Mouse (Mus musculus): ENCODE measurements around the gene Pltp. TPM values are rescaled to one million over a fixed set of nuclear protein-coding genes. Genes with fewer than 3 reads are reported as not detected.
A peak's percentile ranks its signal among the peaks of the same experiment; 100 is the strongest.
"Not testable (repeated sequence)": the region's sequence is repeated elsewhere in the genome, so short reads cannot be mapped to it uniquely, and the experiment has no call there.

The Pltp gene
- polyA plus RNA-seq, 1 experiment from 2014 or later: 193 TPM

DNA sequence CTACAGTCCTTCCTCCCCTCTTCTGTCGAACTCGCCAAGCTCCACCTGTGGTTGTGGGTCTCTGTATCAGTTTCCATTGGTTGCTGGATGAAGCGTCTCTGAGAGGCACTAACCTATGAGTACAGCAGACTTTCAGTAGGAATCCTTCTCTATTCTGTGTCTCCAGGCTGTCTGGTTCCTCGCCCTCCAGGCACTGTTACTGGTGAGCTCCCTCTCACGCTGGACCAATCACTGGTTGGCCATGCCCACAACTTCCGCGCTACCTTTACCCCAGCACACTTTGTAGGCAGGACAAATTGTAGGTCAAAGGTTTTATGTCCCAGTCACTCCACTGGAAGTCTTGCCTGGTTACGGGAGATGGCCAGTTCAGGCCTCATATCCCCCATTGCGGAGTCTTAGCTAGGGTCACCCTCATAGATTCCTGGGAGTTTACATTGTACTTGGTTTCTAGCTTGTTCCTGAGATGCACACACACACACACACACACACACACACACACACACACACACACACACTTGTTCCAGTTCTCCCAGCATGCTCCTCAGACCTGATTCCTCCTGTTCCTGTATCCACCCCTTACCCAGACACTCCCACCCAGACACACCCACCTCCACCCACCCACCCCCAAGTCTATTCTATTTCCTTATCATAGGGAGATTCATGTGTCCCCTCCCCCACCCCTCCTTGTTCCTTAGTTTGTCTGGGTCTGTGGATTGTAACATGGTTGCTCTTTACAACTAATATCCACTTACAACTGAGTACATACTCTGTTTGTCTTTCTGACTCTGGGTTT, 2.3 kb upstream of the Pltp start:
- no peaks in the 10 kb centered on the region for H3K36me3 ChIP-seq (ENCODE audit: control insufficient read depth, insufficient read depth, low read length)
- WGBS: 66% methylated on average over 9 of the region's 9 CpGs
- ATAC-seq (ENCODE audit: low read depth): no peak
- H3K27ac ChIP-seq (ENCODE audit: low read length): no peak overlapping the region
- H3K4me2 ChIP-seq (ENCODE audit: low read depth, low read length): no peak overlapping the region
- H3K27me3 ChIP-seq (ENCODE audit: control insufficient read depth, insufficient read depth, low read depth, low read length): no peaks in the 10 kb centered on the region
- no peaks in the 10 kb centered on the region for H3K9me3 ChIP-seq (ENCODE audit: control insufficient read depth, low read length)
- no peak overlapping the region for H3K9ac ChIP-seq (ENCODE audit: low read length)
- H3K4me1 ChIP-seq (replicated peaks; ENCODE audit: control insufficient read depth, insufficient read depth, low read length): peaks cover 50% of the 10 kb centered on the region
- no peak overlapping the region for H3K4me3 ChIP-seq (ENCODE audit: low read length)

DNA sequence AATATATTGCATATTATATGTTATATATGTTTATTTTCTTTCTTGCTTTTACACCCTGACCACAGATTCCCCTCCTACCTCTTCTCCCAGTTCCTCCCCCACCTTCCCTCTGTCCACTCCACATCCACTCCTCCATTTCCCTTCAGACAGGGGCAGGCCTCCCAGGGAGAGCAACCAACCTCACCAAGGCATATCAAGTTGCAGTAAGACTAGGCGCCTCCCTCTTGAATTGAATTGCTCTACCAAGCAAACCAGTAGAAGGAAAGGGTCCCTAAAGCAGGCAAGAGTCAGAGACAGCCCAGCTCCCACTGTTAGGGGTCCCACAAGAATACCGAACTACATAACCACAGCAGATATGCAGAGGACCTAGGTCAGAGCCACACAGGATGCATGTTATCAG, 1.6 kb upstream of the Pltp start:
- no peak overlapping the region for H3K4me3 ChIP-seq (ENCODE audit: low read length)
- H3K9me3 ChIP-seq (ENCODE audit: control insufficient read depth, low read length): no peaks in the 10 kb centered on the region
- ATAC-seq (ENCODE audit: low read depth): no peak
- 53% methylated on average over 2 of the region's 2 CpGs for WGBS
- H3K4me2 ChIP-seq (ENCODE audit: low read depth, low read length): no peak overlapping the region
- no peak overlapping the region for H3K27ac ChIP-seq (ENCODE audit: low read length)
- H3K9ac ChIP-seq (ENCODE audit: low read length): no peak overlapping the region
- H3K27me3 ChIP-seq (ENCODE audit: control insufficient read depth, insufficient read depth, low read depth, low read length): no peaks in the 10 kb centered on the region
- no peaks in the 10 kb centered on the region for H3K36me3 ChIP-seq (ENCODE audit: control insufficient read depth, insufficient read depth, low read length)
- peaks cover 53% of the 10 kb centered on the region for H3K4me1 ChIP-seq (replicated peaks; ENCODE audit: control insufficient read depth, insufficient read depth, low read length)

DNA sequence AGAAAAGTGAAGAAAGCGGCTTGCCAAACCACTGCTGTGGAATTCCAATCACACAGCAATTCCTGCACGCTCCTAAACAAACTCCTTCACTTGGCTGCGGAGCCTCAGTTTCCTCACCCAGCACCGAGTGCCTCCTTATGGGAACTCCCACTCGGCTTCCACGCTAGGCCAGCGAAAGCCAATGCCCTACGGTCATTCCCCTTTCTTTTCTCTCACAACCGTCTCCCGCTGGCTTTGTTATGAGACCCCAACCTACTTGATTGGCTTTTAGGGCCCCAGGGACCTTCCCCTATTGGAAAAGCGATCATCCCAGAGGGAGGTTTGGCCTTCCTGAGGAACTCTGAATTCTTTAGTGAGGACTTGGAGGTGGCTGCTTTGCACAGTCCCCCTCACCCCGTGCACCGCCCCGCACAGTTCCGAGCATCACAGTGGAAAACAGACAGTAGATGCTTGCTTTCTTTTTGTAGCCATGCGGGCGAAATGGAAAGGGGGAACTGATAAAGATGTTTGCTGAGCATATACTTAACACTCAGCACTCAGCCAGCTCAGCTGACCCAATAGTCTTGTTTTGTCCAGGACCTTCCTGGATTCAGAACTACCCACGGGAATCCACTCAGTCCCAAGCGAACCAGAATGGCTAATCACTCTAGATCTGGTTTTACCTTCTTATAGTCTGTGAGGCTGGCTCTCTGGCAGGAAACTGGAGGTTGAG, 487 bp upstream of the Pltp start:
- WGBS: 9% methylated on average over 19 of the region's 19 CpGs
- Histone ChIP-seq H3K4me1 (replicated peaks; ENCODE audit: control insufficient read depth, insufficient read depth, low read length) (peaks cover 53% of the 10 kb centered on the region), H3K9me3 (ENCODE audit: control insufficient read depth, low read length) (no peaks in the 10 kb centered on the region)

DNA sequence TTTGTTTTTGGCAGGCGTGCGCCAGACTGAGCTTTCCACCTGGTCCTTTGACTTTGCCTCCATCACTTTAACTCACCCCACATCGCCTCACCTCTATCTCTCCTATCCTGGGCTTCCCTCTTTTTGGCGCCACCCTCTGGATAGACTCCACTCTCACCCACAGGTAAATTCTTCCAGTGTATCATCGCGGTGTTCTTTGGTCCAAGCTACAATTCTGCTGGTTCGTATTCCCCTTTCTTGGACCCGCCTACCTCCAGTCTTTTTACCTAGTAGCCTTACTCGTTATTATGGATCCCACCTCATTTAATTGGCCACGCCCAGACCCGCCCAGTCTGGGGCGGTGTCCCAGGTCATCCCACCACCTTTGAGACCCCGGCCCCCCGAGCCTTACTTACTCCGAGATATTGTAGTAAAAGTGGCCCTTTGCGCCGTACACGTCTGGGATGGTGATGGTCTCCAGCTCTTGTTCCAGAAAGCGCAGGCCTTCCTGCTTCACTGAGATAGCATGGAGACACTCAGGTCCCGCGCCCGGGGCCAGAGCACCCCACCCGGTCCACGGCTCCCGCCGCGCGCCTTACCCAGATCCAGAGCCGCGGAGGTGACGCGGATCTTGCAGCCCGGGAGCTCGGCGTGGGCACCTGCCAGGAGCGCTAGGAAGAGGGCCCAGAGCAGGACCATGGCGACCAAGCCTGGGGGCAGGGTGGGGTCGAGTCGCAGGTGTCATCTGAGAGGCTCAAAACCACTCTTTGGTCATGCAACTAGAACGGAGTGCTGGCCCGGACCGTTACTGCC, 1.0 kb downstream of the Pltp start:
- Histone ChIP-seq H3K27ac (ENCODE audit: low read length) (peak overlapping the region; percentile 28; the same call in 1 of the 2 replicates), H3K36me3 (ENCODE audit: control insufficient read depth, insufficient read depth, low read length) (peaks cover 4% of the 10 kb centered on the region; the same call in 1 of the 2 replicates), H3K9ac (ENCODE audit: low read length) (peak overlapping the region; percentile 70), H3K4me3 (ENCODE audit: low read length) (peak overlapping the region; percentile 64), H3K4me2 (ENCODE audit: low read depth, low read length) (peak overlapping the region; percentile 72), H3K9me3 (ENCODE audit: control insufficient read depth, low read length) (no peaks in the 10 kb centered on the region), H3K27me3 (ENCODE audit: control insufficient read depth, insufficient read depth, low read depth, low read length) (no peaks in the 10 kb centered on the region), H3K4me1 (replicated peaks; ENCODE audit: control insufficient read depth, insufficient read depth, low read length) (peaks cover 39% of the 10 kb centered on the region)
- ATAC-seq (ENCODE audit: low read depth): peak; percentile 8; the same call in 1 of the 2 replicates
- under 1% methylated on average over 42 of the region's 42 CpGs for WGBS

More for the DNA sequence above, 487 bp upstream of the Pltp start:
- H3K36me3 ChIP-seq (ENCODE audit: control insufficient read depth, insufficient read depth, low read length): no peaks in the 10 kb centered on the region
- peak overlapping the region; percentile 49 for H3K27ac ChIP-seq (ENCODE audit: low read length)
- H3K4me3 ChIP-seq (ENCODE audit: low read length): peak overlapping the region; percentile 64
- H3K27me3 ChIP-seq (ENCODE audit: control insufficient read depth, insufficient read depth, low read depth, low read length): no peaks in the 10 kb centered on the region
- H3K9ac ChIP-seq (ENCODE audit: low read length): peak overlapping the region; percentile 70
- H3K4me2 ChIP-seq (ENCODE audit: low read depth, low read length): peak overlapping the region; percentile 72
- no peak; the same call in 1 of the 2 replicates for ATAC-seq (ENCODE audit: low read depth)

DNA sequence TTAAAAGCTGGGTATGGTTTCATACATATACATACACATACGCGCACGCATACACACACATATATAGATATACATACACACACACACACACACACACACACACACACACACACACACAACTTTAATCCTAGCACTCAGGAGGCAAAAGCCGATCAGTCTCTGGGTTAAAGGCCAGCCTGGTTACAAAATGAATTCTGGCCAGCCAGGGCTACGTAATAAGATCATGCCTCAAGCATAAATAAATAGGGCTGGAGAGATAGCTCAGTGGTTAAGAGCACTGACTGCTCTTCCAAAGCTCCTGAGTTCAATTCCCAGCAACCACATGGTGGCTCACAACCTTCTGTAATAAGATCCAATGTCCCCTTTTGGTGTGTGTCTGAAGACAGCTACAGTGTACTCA, 1.9 kb downstream of the Pltp start:
- 74% methylated on average over 5 of the region's 5 CpGs for WGBS
- not testable (repeated sequence) for ATAC-seq (ENCODE audit: low read depth); H3K9ac ChIP-seq (ENCODE audit: low read length); H3K27ac ChIP-seq (ENCODE audit: low read length); H3K9me3 ChIP-seq (ENCODE audit: control insufficient read depth, low read length); H3K36me3 ChIP-seq (ENCODE audit: control insufficient read depth, insufficient read depth, low read length); H3K27me3 ChIP-seq (ENCODE audit: control insufficient read depth, insufficient read depth, low read depth, low read length)
- Histone ChIP-seq H3K4me3 (ENCODE audit: low read length) (peak overlapping the region; percentile 64; the same call in 1 of the 2 replicates), H3K4me2 (ENCODE audit: low read depth, low read length) (peak overlapping the region; percentile 72; the same call in 1 of the 2 replicates), H3K4me1 (replicated peaks; ENCODE audit: control insufficient read depth, insufficient read depth, low read length) (peaks cover 30% of the 10 kb centered on the region)

DNA sequence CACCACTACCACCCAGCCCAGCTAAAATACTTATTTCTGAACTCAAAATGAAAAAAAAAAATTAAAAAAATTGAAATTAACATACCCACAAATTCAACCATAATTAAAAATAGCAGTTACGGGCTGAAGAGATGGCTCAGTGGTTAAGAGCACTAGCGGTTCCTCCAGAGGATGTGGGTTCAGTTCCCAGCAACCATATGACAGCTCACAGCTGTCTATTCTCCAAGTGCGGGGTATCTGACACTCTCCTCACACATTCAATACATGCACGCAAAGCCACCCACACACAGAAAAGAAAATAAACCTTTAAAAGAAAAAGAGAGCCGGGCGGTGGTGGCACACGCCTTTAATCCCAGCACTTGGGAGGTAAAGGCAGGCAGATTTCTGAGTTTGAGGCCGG, 7.5 kb downstream of the Pltp start:
- Histone ChIP-seq H3K4me3 (ENCODE audit: low read length) (no peak overlapping the region), H3K4me2 (ENCODE audit: low read depth, low read length) (no peak overlapping the region), H3K36me3 (ENCODE audit: control insufficient read depth, insufficient read depth, low read length) (peaks cover 17% of the 10 kb centered on the region), H3K27ac (ENCODE audit: low read length) (no peak overlapping the region), H3K9me3 (ENCODE audit: control insufficient read depth, low read length) (0 out of 2 replicates have a peak, but pooled peaks cover 2% of the 10 kb centered on the region), H3K9ac (ENCODE audit: low read length) (no peak overlapping the region), H3K27me3 (ENCODE audit: control insufficient read depth, insufficient read depth, low read depth, low read length) (no peaks in the 10 kb centered on the region), H3K4me1 (replicated peaks; ENCODE audit: control insufficient read depth, insufficient read depth, low read length) (peaks cover 5% of the 10 kb centered on the region)
- ATAC-seq (ENCODE audit: low read depth): no peak
- WGBS: 56% methylated on average over 8 of the region's 8 CpGs

DNA sequence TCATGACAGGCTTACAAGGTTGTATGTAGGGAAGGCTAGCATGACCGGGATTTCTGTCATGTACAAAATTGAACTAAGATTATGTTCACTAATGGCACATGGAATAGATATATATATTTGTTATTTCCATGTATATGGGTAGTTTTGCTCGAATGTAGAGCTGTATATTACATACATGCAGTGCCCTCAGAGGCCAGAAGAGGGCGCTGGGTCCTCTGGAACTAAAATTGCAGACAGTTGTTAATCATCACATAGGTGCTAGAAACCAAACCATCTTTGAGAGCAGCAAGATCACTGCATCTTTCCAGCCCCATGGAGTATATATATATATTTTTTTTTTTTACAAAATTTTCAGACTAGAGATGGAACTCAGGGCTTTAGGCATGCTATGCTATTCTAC, 11.7 kb downstream of the Pltp start:
- H3K36me3 ChIP-seq (ENCODE audit: control insufficient read depth, insufficient read depth, low read length): peaks cover 10% of the 10 kb centered on the region
- 51% methylated on average over 3 of the region's 3 CpGs for WGBS
- H3K4me2 ChIP-seq (ENCODE audit: low read depth, low read length): no peak overlapping the region
- no peaks in the 10 kb centered on the region for H3K4me1 ChIP-seq (replicated peaks; ENCODE audit: control insufficient read depth, insufficient read depth, low read length)
- H3K27me3 ChIP-seq (ENCODE audit: control insufficient read depth, insufficient read depth, low read depth, low read length): no peaks in the 10 kb centered on the region
- no peak for ATAC-seq (ENCODE audit: low read depth)
- no peak overlapping the region for H3K4me3 ChIP-seq (ENCODE audit: low read length)
- H3K27ac ChIP-seq (ENCODE audit: low read length): no peak overlapping the region
- H3K9ac ChIP-seq (ENCODE audit: low read length): no peak overlapping the region
- H3K9me3 ChIP-seq (ENCODE audit: control insufficient read depth, low read length): 0 out of 2 replicates have a peak, but pooled peaks cover 2% of the 10 kb centered on the region

DNA sequence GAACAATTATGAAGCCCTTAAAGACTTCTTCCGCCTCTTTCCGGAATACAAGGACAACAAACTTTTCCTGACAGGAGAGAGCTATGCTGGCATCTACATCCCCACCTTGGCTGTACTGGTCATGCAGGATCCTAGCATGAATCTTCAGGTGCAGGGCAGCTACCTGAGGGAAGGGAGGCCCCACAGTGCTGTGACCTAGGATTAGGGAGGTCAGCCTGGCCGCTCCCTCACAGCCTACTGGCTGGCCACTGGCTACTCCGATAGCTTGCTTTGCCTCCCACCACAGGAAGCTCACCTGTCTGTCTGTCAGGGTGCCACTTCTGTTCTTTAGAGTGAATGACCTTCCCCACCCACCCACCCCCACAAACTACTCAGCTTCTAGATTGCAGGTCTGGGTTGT, 22.3 kb downstream of the Pltp start:
- no peak overlapping the region for H3K27ac ChIP-seq (ENCODE audit: low read length)
- 92% methylated on average over 4 of the region's 4 CpGs for WGBS
- peaks cover 18% of the 10 kb centered on the region for H3K4me1 ChIP-seq (replicated peaks; ENCODE audit: control insufficient read depth, insufficient read depth, low read length)
- H3K9me3 ChIP-seq (ENCODE audit: control insufficient read depth, low read length): no peaks in the 10 kb centered on the region
- no peaks in the 10 kb centered on the region for H3K27me3 ChIP-seq (ENCODE audit: control insufficient read depth, insufficient read depth, low read depth, low read length)
- peaks cover 21% of the 10 kb centered on the region for H3K36me3 ChIP-seq (ENCODE audit: control insufficient read depth, insufficient read depth, low read length)
- ATAC-seq (ENCODE audit: low read depth): no peak
- H3K4me2 ChIP-seq (ENCODE audit: low read depth, low read length): peak overlapping the region; percentile 100; the same call in 1 of the 2 replicates
- no peak overlapping the region for H3K4me3 ChIP-seq (ENCODE audit: low read length)
- H3K9ac ChIP-seq (ENCODE audit: low read length): no peak overlapping the region

DNA sequence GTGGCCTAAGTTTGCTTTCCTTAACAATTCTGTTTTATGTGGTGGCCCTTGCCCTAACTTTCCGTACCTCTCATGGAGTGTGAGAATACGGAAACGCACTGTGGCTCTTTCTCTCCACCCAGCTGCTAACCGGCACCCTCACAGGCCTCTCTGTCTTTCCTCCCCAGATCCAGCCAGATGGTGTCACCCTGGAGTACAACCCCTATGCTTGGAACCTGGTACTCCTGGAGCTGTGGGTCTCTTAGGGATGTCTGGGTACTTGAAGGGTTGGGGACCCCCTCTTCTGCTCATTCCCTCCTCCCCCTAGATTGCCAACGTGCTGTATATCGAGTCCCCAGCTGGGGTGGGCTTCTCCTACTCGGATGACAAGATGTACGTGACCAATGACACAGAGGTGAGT, 23.0 kb downstream of the Pltp start:
- no peak for ATAC-seq (ENCODE audit: low read depth)
- no peak overlapping the region for H3K27ac ChIP-seq (ENCODE audit: low read length)
- WGBS: 39% methylated on average over 8 of the region's 8 CpGs

More for the DNA sequence above, 23.0 kb downstream of the Pltp start:
- Histone ChIP-seq H3K4me3 (ENCODE audit: low read length) (peak overlapping the region; percentile 81), H3K9ac (ENCODE audit: low read length) (peak overlapping the region; percentile 85), H3K27me3 (ENCODE audit: control insufficient read depth, insufficient read depth, low read depth, low read length) (no peaks in the 10 kb centered on the region), H3K4me1 (replicated peaks; ENCODE audit: control insufficient read depth, insufficient read depth, low read length) (peaks cover 18% of the 10 kb centered on the region), H3K9me3 (ENCODE audit: control insufficient read depth, low read length) (no peaks in the 10 kb centered on the region), H3K36me3 (ENCODE audit: control insufficient read depth, insufficient read depth, low read length) (peaks cover 15% of the 10 kb centered on the region), H3K4me2 (ENCODE audit: low read depth, low read length) (peak overlapping the region; percentile 100)
